Mouse (Mus musculus): ENCODE measurements around the gene Btbd2. TPM values are rescaled to one million over a fixed set of nuclear protein-coding genes. Genes with fewer than 3 reads are reported as not detected.
A peak's percentile ranks its signal among the peaks of the same experiment; 100 is the strongest.

Gene Btbd2
- total and polyA plus RNA-seq, 3 experiments = 43.1 to 81.8 TPM; not detected in 1

DNA sequence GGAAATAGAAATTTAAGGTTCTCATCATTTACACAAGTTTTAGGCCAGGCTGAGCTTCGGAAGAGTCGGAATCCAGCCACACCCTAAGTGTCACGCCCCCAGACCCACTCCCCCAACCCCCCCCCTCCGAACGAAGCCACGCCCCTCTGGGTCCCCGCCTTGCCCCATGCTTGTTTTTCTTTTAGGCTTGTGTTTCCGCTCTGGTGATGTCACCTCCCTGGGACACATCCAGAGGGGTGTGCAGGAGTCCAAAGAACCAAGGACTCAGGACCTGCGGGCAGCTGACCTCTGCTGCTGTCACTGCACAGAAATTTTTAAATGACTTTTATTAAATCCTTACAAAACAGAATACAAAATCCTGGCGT, 8.1 kb upstream of the Btbd2 start:
- H3K36me3 ChIP-seq (ENCODE audit: control insufficient read depth in 1 of 2, insufficient read depth in 2 of 2, low read length in 2 of 2) = peaks cover 2 to 14% of the 10 kb centered on the region in 2 experiments

DNA sequence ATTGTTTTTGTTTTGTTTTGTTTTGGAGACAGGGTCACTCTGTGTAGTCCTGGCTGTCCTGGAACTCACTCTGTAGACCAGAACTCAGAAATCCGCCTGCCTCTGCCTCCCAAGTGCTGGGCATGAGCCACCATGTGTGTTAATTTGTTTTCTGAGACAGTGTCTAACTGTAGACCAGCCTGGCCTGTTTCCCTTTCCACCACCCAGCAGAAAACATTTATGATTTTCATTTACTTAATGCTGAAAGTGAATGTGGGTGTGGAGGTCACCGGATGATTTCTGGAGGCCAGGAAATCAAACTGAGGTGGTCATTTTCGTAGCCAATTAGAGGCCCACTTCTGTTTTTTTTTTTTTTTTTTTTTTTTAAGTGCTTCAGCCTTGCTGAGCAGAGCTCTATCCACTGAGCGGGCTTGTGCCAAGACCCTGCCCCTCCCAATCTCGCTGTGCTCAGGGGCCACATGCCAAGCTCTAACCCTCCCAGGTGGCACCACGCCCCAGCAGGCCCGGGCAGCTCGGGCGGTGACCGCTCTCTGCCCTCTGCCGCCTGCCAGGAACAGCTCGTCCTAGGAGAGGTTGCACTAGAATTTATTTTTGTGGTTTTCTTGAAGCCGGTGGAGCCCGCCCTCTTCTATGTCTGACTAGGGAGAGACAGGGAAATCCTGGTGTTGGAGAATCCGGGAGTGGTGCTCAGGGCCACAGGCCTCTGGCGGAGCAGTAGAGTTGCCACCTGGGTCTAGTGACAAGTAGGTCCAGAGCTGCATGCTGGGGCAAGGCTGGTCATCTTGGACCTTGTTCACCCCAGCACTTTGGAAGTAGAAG, 7.5 kb upstream of the Btbd2 start:
- peak; percentile 64 for DNase-seq (ENCODE audit: low read depth, low spot score)
- H3K27ac ChIP-seq (ENCODE audit: control insufficient read depth, low read depth, low read length) = peak overlapping the region; percentile 50
- H3K36me3 ChIP-seq (ENCODE audit: control insufficient read depth in 1 of 2, insufficient read depth in 2 of 2, low read length in 2 of 2) = peaks cover 0 to 14% of the 10 kb centered on the region in 2 experiments
- H3K4me3 ChIP-seq (ENCODE audit: control insufficient read depth in 1 of 2, insufficient read depth in 1 of 2, low read depth in 2 of 2, low read length in 2 of 2) = peak overlapping the region; percentile 6 to 30
- H3K4me1 ChIP-seq (ENCODE audit: control insufficient read depth in 1 of 2, insufficient read depth in 2 of 2, low read length in 2 of 2) = peaks cover 5 to 24% of the 10 kb centered on the region in 2 experiments
- peak overlapping the region; percentile 61 for H3K9ac ChIP-seq (ENCODE audit: control insufficient read depth, low read depth, low read length, poor library complexity, severe bottlenecking)
- TF ChIP-seq ETS1 (IDR thresholded peaks at IDR 0.05; ENCODE audit: low read depth, low read length) (0 out of 2 replicates have a peak, but pooled peaks have one; percentile 10), POLR2AphosphoS2 (IDR thresholded peaks at IDR 0.05; ENCODE audit: low read length) (no peak; the same call in 1 of the 2 replicates), CTCF (IDR thresholded peaks at IDR 0.05 in 2 of 3, conservative IDR thresholded peaks at IDR 0.05 in 1 of 3; ENCODE audit: control insufficient read depth in 1 of 3, insufficient read depth in 1 of 3, low read depth in 2 of 3, low read length in 3 of 3, poor library complexity in 1 of 3, severe bottlenecking in 1 of 3) (no peak), MXI1 (IDR thresholded peaks at IDR 0.05; ENCODE audit: low read depth, low read length) (peak; percentile 57; the same call in 1 of the 2 replicates), ZNF384 (IDR thresholded peaks at IDR 0.05; ENCODE audit: low read depth, low read length) (peak; percentile 95)
- no peaks in the 10 kb centered on the region for H3K27me3 ChIP-seq (ENCODE audit: control insufficient read depth in 1 of 2, insufficient read depth in 2 of 2, low read length in 2 of 2)
- H3K79me2 ChIP-seq (ENCODE audit: control insufficient read depth, insufficient read depth, low read length, poor library complexity) = no peaks in the 10 kb centered on the region; the same call in 1 of the 2 replicates
- no peaks in the 10 kb centered on the region for H3K9me3 ChIP-seq (replicated peaks; ENCODE audit: insufficient read depth, low read length)

More for the DNA sequence above, 8.1 kb upstream of the Btbd2 start:
- H3K4me3 ChIP-seq (ENCODE audit: control insufficient read depth in 1 of 2, insufficient read depth in 1 of 2, low read depth in 2 of 2, low read length in 2 of 2) = peak overlapping the region in 1 of 2 experiments; percentile 30; a peak in 1 of 4 replicates
- peak overlapping the region; percentile 50; the same call in 1 of the 2 replicates for H3K27ac ChIP-seq (ENCODE audit: control insufficient read depth, low read depth, low read length)
- no peaks in the 10 kb centered on the region for H3K9me3 ChIP-seq (replicated peaks; ENCODE audit: insufficient read depth, low read length)
- TF ChIP-seq TCF12 (IDR thresholded peaks at IDR 0.05; ENCODE audit: low read depth, low read length) (no peak), UBTF (IDR thresholded peaks at IDR 0.05; ENCODE audit: borderline replicate concordance, insufficient read depth, low read depth, low read length) (no peak), ETS1 (IDR thresholded peaks at IDR 0.05; ENCODE audit: low read depth, low read length) (no peak), POLR2AphosphoS5 (IDR thresholded peaks at IDR 0.05; ENCODE audit: borderline replicate concordance, low read depth, low read length) (no peak), NELFE (IDR thresholded peaks at IDR 0.05; ENCODE audit: low read depth, low read length) (no peak), POLR2AphosphoS2 (IDR thresholded peaks at IDR 0.05; ENCODE audit: low read length) (no peak), CHD2 (IDR thresholded peaks at IDR 0.05; ENCODE audit: low read length) (no peak), MYB (IDR thresholded peaks at IDR 0.05; ENCODE audit: low read depth, low read length) (no peak), ELF1 (IDR thresholded peaks at IDR 0.05; ENCODE audit: low read depth, low read length) (no peak), GATA1 (IDR thresholded peaks at IDR 0.05; ENCODE audit: low read depth, low read length) (no peak), TAL1 (IDR thresholded peaks at IDR 0.05; ENCODE audit: low read length) (no peak), MYC (IDR thresholded peaks at IDR 0.05; ENCODE audit: low read depth, low read length) (no peak), KAT2A (conservative IDR thresholded peaks at IDR 0.05; ENCODE audit: low read depth, low read length) (no peak), CHD1 (IDR thresholded peaks at IDR 0.05; ENCODE audit: low read depth, low read length) (no peak), ZNF384 (IDR thresholded peaks at IDR 0.05; ENCODE audit: low read depth, low read length) (no peak), MAZ (IDR thresholded peaks at IDR 0.05; ENCODE audit: low read depth, low read length) (no peak), MXI1 (IDR thresholded peaks at IDR 0.05; ENCODE audit: low read depth, low read length) (no peak)
- no peak for DNase-seq (ENCODE audit: low read depth, low spot score)
- peaks cover 5 to 24% of the 10 kb centered on the region in 2 experiments for H3K4me1 ChIP-seq (ENCODE audit: control insufficient read depth in 1 of 2, insufficient read depth in 2 of 2, low read length in 2 of 2)
- H3K79me2 ChIP-seq (ENCODE audit: control insufficient read depth, insufficient read depth, low read length, poor library complexity) = no peaks in the 10 kb centered on the region; the same call in 1 of the 2 replicates
- peak overlapping the region; percentile 61 for H3K9ac ChIP-seq (ENCODE audit: control insufficient read depth, low read depth, low read length, poor library complexity, severe bottlenecking)
- no peaks in the 10 kb centered on the region for H3K27me3 ChIP-seq (ENCODE audit: control insufficient read depth in 1 of 2, insufficient read depth in 2 of 2, low read length in 2 of 2)
